Mouse (Mus musculus) cerebellum, postnatal 14 days (tissue): ENCODE results near the gene Rgs10.
"Not testable (repeated sequence)": the region's sequence is repeated elsewhere in the genome, so short reads cannot be mapped to it uniquely, and the experiment has no call there.

Experiments
- DNase-seq, 2 experiments: peaks; one replicate each; pipeline ENCODE4 v3.0.0; 2021; ENCODE audit warnings: mixed read lengths in 2 of 2

The Rgs10 gene

GRCm38 (mm10) chr7:128372331-128372730 is 46.2 kb downstream of the Rgs10 start:
- DNase-seq = peak in 1 of 2 experiments; percentile 49

GRCm38 (mm10) chr7:128369366-128369765 is 49.2 kb downstream of the Rgs10 start:
- no peak for DNase-seq

DNA sequence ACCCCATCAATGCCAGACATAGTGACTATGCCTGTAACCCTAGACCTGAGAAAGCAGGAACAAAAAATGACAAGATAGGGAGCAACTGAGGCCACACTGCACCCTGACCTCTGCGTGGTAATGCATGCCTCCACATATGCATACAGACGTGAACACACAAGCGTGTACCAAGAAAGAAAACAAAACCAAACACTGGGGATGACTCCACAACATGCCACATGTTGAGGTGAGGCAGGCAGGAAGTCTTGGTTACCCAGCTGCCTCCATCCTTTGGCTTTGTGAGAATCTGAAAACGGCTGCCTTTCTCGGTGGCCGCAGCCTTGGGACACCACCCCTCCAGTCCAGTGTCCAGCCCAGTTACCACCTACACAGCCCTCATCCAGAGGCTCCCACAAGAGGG is 49.7 kb downstream of the Rgs10 start:
- no peak for DNase-seq

DNA sequence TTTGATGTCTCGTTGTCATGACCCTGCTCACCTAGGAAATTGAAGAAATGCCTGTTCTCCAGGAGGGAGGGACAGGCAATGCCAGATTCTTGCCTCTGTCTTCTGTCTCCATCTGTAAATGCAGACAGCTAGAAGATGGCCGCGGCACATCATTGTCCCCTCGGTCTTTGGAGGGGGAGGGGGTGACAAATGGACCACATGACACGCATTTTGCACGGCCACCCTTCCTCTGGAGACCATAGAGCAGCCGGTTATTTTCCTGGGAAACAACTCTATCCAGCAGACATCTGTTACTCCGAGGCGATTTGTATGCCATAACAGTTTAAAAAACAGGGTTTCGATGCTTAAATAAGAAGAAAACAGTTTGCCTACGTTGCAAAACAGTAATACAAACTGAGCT is 51.9 kb downstream of the Rgs10 start:
- DNase-seq = no peak

DNA sequence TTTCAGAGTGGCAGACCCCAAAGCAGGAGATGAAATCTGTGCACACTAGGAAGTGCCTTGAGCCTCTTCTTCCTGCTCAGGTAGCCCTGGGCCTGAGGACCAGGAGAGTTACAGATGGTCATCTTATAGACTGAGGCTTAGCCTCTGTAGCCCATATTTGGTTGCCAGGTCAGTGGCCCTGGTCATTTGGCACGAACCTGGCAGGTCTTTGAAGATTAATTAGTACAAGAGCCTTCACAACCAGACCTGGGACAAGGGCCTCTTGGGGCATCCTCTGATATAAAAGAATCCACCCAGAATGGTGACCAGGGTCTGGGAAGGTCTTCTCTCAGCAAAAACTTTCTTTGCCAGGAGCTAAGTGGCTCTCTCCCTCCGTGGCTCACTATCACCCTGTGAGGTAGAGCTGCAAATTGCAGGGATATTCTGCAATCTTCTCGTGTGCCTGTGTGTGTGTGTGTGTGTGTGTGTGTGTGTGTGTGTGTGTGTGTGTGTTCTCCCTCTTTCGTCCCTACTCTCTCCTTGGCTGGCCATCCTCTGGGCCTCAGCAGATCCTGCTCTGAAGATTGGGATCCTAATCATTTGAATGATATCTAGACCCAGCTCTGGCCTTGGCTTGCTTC is 53.4 kb downstream of the Rgs10 start:
- peak in 1 of 2 experiments; percentile 29 for DNase-seq

GRCm38 (mm10) chr7:128364526-128364925 is 54.0 kb downstream of the Rgs10 start:
- no peak for DNase-seq

DNA sequence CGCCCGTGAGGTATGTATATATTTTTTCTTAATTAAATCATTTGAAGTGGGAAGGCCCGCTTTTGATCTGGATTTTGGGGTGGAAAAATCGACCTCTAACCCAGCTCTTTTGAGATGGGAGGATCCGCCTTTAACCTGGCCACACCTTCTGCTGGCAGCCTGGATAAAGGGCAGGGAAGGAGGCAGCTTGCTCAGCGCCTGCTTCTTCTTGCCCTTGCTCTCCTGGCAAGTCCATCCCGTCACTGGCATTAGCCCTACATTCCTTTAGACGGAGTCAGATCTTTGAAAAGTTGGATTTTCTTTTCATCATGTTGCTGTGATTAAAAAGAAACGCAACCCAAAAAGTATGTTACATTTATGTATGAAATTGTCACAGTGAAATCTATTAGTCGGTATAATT is 54.8 kb downstream of the Rgs10 start:
- DNase-seq = no peak

DNA sequence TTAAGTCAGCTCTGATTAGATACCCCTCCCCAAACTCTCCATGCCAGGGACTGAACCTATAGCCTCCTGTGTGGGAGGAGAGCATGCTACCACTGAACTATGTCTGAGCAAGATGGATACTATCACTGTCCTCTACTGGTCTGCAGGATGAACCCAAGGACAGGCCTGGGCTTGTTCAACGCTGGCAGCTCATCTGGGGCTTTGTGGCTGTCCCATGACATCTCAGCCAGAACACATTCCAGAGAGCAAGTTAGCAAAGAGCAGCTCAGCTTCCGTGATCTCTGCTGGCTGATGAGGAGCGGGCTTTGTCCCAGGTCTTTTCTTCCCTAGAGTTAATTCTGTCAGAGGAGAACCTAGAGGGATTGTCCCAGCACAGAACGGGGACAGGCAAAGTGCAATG is 55.6 kb downstream of the Rgs10 start:
- DNase-seq = no peak

DNA sequence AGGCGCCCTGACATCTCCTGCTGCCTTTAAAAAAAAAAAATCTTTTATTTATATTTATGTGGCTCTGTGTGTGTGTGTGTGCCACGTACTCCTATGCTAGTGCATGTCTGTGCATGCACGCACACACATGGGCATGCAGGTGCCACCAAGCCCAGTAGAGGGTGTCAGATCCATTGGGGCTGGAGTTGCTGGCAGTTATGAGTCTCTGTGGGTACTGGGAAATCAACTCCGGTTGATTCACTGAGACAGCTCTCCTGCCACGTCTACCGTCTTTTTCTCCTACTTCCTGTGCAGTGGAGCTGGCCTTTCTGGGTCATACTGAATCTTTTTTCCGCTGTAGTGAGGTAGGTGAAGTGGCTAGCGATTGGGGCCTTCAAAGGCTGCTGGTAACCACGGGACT is 58.8 kb downstream of the Rgs10 start:
- no peak for DNase-seq

DNA sequence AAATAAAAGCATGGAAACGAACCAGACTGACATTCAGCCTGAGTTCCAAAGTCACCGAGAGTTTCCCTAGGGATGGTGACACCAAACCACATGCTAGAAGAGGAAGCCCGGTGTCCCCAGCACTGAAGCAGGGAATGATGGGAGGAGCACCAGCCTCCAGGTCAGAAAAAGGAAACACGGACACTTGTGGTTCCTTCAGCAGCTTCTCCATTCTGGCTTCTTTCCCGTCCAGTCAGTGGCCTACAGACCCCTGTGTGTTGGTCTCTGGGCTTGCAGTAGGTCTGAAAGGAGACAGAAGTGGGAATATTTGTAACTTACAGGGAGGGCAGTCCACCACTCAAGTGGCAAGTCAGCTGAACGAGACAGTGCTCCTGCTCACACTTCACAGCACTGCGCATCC is 59.4 kb downstream of the Rgs10 start:
- no peak for DNase-seq

GRCm38 (mm10) chr7:128358741-128359140 is 59.8 kb downstream of the Rgs10 start:
- no peak for DNase-seq

GRCm38 (mm10) chr7:128356868-128357755 is 61.4 kb downstream of the Rgs10 start:
- peak; percentile 45 to 49 for DNase-seq

- DNase-seq = no peak
Observed at GRCm38 (mm10) chr7:128355463-128355862, 63.1 kb downstream of the Rgs10 start.

DNA sequence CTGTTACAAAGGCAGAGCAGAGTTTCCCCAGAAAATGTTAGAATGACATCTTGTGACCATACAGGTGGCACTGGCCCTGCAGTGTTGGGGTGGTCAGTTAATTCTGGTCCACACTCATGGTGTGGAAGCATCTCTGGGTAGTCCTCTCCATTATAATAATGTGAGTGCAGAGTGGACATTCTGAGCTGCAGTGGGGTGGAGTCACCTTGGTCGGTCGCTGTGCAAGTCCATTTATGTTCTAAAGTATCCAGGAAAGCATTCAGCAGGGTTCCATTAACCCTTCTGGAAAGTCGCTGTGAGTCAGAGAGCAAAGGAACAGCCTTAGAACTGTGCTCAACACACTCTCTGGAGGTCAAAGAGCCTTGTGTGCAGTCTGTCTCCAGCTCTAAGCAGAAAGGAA is 65.8 kb downstream of the Rgs10 start:
- DNase-seq = no peak

GRCm38 (mm10) chr7:128351176-128351575 is 67.4 kb downstream of the Rgs10 start:
- DNase-seq = no peak

GRCm38 (mm10) chr7:128350316-128350715 is 68.2 kb downstream of the Rgs10 start:
- DNase-seq = no peak

DNA sequence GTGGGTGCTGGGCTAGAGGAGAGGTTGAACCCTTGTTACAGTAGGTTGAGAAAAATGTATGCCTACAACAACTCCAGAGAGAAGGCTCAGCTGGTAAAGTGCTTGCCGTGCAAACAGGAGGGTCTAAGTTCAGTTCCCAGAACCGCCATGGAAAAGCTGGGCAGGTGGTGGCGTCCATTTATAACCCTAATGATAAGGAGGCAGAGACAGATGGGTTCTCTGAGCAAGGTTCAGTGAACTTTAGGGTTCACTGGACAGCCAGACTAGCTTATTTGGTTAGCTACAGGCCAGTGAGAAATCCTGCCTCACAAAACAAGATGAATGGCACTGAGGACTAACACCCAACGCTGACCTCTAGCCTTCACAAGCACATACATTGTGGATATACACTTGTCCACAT is 68.8 kb downstream of the Rgs10 start:
- DNase-seq = no peak

GRCm38 (mm10) chr7:128348608-128349007 is 70.0 kb downstream of the Rgs10 start:
- peak; percentile 86 to 95 for DNase-seq

GRCm38 (mm10) chr7:128346991-128347390 is 71.6 kb downstream of the Rgs10 start:
- no peak for DNase-seq

DNA sequence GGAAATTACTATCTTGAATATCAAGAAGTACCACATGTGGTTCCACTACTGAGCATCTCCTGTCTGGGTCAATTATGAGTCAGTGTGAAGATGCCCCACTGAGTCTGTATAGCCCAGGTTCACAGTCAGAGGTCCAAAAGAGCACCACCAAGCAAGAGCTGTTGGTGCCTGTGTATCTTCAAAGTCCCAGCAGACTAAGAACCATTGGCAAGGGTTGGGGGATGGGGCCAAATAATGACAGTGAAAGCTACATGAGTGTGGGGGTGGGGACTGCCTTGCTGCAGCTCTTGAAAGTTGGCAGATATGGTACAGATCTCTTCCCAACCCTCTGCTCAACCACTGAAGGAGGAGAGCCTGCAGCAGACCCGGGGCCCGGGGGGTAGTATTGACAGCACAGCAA is 72.0 kb downstream of the Rgs10 start:
- DNase-seq = peak in 1 of 2 experiments; percentile 21

GRCm38 (mm10) chr7:128345691-128346090 is 72.9 kb downstream of the Rgs10 start:
- no peak for DNase-seq

DNA sequence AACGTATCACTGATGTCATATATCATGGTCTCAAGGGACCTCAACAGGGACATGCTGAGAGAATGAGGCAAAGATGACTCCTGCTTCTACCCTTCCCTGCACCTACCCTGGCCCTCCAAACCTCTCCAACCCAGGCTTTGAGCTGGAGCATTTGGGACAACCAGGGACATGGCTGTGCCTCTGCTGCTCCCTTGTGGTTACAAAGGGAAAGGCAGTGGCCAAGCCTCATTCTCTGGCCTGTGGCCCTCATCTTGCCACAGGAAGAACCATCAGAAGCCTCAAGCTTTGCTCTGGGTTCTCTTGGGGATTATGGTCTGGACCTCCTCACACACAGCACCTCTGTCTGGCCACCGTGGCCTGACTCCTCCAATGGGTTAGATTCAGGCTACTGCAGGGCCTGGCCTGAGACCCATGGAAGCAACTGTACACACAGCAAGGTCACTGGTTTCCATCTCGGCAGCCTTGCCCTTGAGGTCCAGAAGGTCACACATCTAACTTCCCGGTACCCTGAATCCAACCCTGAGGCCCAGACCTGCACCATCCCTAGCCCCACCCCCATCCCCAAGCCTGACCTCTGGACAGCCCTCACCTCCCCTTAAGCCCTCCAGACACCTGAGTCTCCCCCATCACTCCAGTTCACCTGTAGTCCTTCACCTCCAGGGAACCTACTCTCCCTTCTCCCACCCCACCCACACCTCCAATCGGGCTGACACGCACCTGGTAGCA is 73.5 kb downstream of the Rgs10 start:
- peak; percentile 87 to 90 for DNase-seq

- DNase-seq = no peak
Observed at GRCm38 (mm10) chr7:128344488-128344887, 74.1 kb downstream of the Rgs10 start.

- DNase-seq = not testable (repeated sequence)
Observed at GRCm38 (mm10) chr7:128342691-128343090, 75.9 kb downstream of the Rgs10 start.
